In the genomic region with DNA sequence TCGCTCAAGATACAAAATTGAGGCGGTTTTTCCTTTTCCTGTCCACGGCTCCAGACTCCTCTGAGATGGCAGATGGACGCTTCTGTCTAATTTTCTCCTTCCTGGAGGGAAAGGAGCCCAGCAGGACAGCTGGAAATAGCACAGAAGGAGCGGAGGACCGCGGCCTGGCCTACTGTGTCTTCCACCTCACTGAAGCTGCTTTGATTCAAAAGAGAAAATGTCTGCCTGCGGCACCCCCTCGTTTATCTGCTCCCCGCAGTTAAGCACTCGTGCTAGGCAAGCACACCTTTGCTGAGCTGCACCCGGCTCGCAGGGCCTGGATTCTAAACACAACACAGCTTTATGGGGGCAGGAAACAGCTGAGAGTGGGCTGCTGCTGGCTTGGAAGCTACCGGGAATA, we compare ENCODE assay signal across 9 mouse cellular contexts. TPM values are rescaled to one million over a fixed set of nuclear protein-coding genes. Genes with fewer than 3 reads are reported as not detected.
DNase-seq lines count a peak whose midpoint lies in the region; ATAC-seq and TF ChIP-seq lines count a peak whose summit lies in the region.
"Had no signal": no experiment of that assay in that cellular context is flagged by ENCODE, and none has a peak within 500 bp of the region (broad histone marks: within the 10 kb centered on the region; RNA-seq: fewer than 3 reads in every experiment).

No protein-coding gene starts in this region.

- peak overlapping the region; percentile 28; the same call in 1 of the 2 replicates for H3K9ac ChIP-seq in heart, embryonic 12.5 days
- 0 out of 2 replicates have a peak overlapping the region, but pooled peaks have one; percentile 34 for H3K9ac ChIP-seq in embryonic facial prominence, embryonic 12.5 days
- H3K9ac ChIP-seq in intestine, embryonic 16.5 days (ENCODE audit: low read depth, low read length): peak overlapping the region; percentile 25; the same call in 1 of the 2 replicates
- no peak overlapping the region for H3K9ac ChIP-seq in liver, postnatal 0 days (replicated peaks)

- H3K4me2 ChIP-seq in heart, embryonic 12.5 days: 0 out of 2 replicates have a peak overlapping the region, but pooled peaks have one; percentile 7
- no peak overlapping the region for H3K4me2 ChIP-seq in embryonic facial prominence, embryonic 12.5 days (replicated peaks)
- H3K4me2 ChIP-seq in intestine, embryonic 16.5 days (ENCODE audit: low read depth, low read length): no peak overlapping the region
- no peak overlapping the region for H3K4me2 ChIP-seq in liver, postnatal 0 days (ENCODE audit: low read depth, low read length)

- no peak for DNase-seq in heart, postnatal 4 days
- DNase-seq in gastrocnemius, adult 18-20 months (ENCODE audit: low spot score): no peak
- DNase-seq in liver, postnatal 0 days: no peak
- DNase-seq: adrenal gland, postnatal 25 days had no signal

- no peak for TF ChIP-seq EP300 in liver, postnatal 0 days (IDR thresholded peaks at IDR 0.05; ENCODE audit: low read depth)

- H3K4me1 ChIP-seq in heart, embryonic 12.5 days (replicated peaks): peaks cover 34% of the 10 kb centered on the region
- H3K4me1 ChIP-seq in E14TG2a.4 (replicated peaks; ENCODE audit: low read depth, low read length): peaks cover 80% of the 10 kb centered on the region
- H3K4me1 ChIP-seq in embryonic facial prominence, embryonic 12.5 days: peaks cover 19% of the 10 kb centered on the region; the same call in 1 of the 2 replicates
- H3K4me1 ChIP-seq in intestine, embryonic 16.5 days (ENCODE audit: control insufficient read depth, insufficient read depth, low read length): peaks cover 11% of the 10 kb centered on the region; the same call in 1 of the 2 replicates
- no peaks in the 10 kb centered on the region for H3K4me1 ChIP-seq in liver, postnatal 0 days (ENCODE audit: insufficient read depth)

- peak overlapping the region; percentile 46; the same call in 1 of the 2 replicates for H3K27ac ChIP-seq in heart, embryonic 12.5 days (ENCODE audit: poor library complexity, severe bottlenecking)
- peak overlapping the region; percentile 43 for H3K27ac ChIP-seq in embryonic facial prominence, embryonic 12.5 days
- peak overlapping the region; percentile 54 for H3K27ac ChIP-seq in intestine, embryonic 16.5 days (ENCODE audit: low read length)
- H3K27ac ChIP-seq in liver, postnatal 0 days (ENCODE audit: low read depth): no peak overlapping the region

- ATAC-seq in heart, embryonic 12.5 days (ENCODE audit: insufficient number of reproducible peaks, low FRiP score): no peak
- ATAC-seq in embryonic facial prominence, embryonic 12.5 days (ENCODE audit: insufficient number of reproducible peaks, insufficient read depth, low FRiP score, low TSS enrichment): no peak
- no peak for ATAC-seq in intestine, embryonic 16.5 days
- no peak for ATAC-seq in megakaryocyte, adult 5-6 weeks (ENCODE audit: poor library complexity, severe bottlenecking)
- ATAC-seq in liver, postnatal 0 days: no peak

- no peak for TF ChIP-seq CTCF in E14TG2a.4 (conservative IDR thresholded peaks at IDR 0.05; ENCODE audit: low read length)
- TF ChIP-seq CTCF in liver, postnatal 0 days (IDR thresholded peaks at IDR 0.05; ENCODE audit: low read depth): no peak

- H3K4me3 ChIP-seq in heart, embryonic 12.5 days: no peak overlapping the region
- peak overlapping the region; percentile 65 for H3K4me3 ChIP-seq in E14TG2a.4 (replicated peaks; ENCODE audit: low read length)
- no peak overlapping the region for H3K4me3 ChIP-seq in embryonic facial prominence, embryonic 12.5 days
- H3K4me3 ChIP-seq in intestine, embryonic 16.5 days (ENCODE audit: low read length): no peak overlapping the region
- H3K4me3 ChIP-seq in liver, postnatal 0 days (ENCODE audit: low read depth, low read length): no peak overlapping the region

- H3K9me3 ChIP-seq in heart, embryonic 12.5 days (replicated peaks): no peaks in the 10 kb centered on the region
- no peaks in the 10 kb centered on the region for H3K9me3 ChIP-seq in E14TG2a.4 (ENCODE audit: low read length)
- H3K9me3 ChIP-seq in embryonic facial prominence, embryonic 12.5 days: no peaks in the 10 kb centered on the region
- H3K9me3 ChIP-seq in intestine, embryonic 16.5 days (ENCODE audit: control insufficient read depth, low read length): no peaks in the 10 kb centered on the region
- H3K9me3 ChIP-seq in liver, postnatal 0 days (ENCODE audit: low read length): no peaks in the 10 kb centered on the region

- no peaks in the 10 kb centered on the region for H3K27me3 ChIP-seq in heart, embryonic 12.5 days (replicated peaks)
- H3K27me3 ChIP-seq in E14TG2a.4 (ENCODE audit: insufficient read depth, low read length): no peaks in the 10 kb centered on the region
- H3K27me3 ChIP-seq in embryonic facial prominence, embryonic 12.5 days: no peaks in the 10 kb centered on the region
- no peaks in the 10 kb centered on the region for H3K27me3 ChIP-seq in intestine, embryonic 16.5 days (replicated peaks; ENCODE audit: control insufficient read depth, insufficient read depth, low read length)
- H3K27me3 ChIP-seq in liver, postnatal 0 days (ENCODE audit: insufficient read depth, low read length): no peaks in the 10 kb centered on the region

- H3K36me3 ChIP-seq in heart, embryonic 12.5 days: peaks cover 24% of the 10 kb centered on the region
- H3K36me3 ChIP-seq in E14TG2a.4 (ENCODE audit: insufficient read depth, low read length): peaks cover 19% of the 10 kb centered on the region
- H3K36me3 ChIP-seq in embryonic facial prominence, embryonic 12.5 days: no peaks in the 10 kb centered on the region
- no peaks in the 10 kb centered on the region for H3K36me3 ChIP-seq in intestine, embryonic 16.5 days (ENCODE audit: control insufficient read depth, insufficient read depth, low read length)
- H3K36me3 ChIP-seq in liver, postnatal 0 days (replicated peaks; ENCODE audit: insufficient read depth, low read length): no peaks in the 10 kb centered on the region

- 62% methylated on average over 14 of the region's 14 CpGs for WGBS in heart, embryonic 12.5 days
- WGBS in embryonic facial prominence, embryonic 12.5 days: 57% methylated on average over 14 of the region's 14 CpGs
- 51% methylated on average over 14 of the region's 14 CpGs for WGBS in intestine, embryonic 16.5 days
- 79% methylated on average over 14 of the region's 14 CpGs for WGBS in liver, postnatal 0 days (ENCODE audit: insufficient replicate concordance)

RNA-seq across cellular contexts. Expression of a gene that starts 21.9 kb away (rescaled TPM):
- 2,142 and 2,173 TPM in 2 replicates for polyA plus RNA-seq in heart, embryonic 12.5 days (2016; fragmentation: Nextera tagmentation; extraction: Ambion mirVana)
- total RNA-seq in heart, postnatal 4 days (2021): 100 to 1,000 TPM; 303 to 307 TPM
- polyA plus RNA-seq in embryonic facial prominence, embryonic 12.5 days (2016; fragmentation: Nextera tagmentation; extraction: Ambion mirVana): 1,519 and 1,577 TPM in 2 replicates
- 1,882 and 2,067 TPM in 2 replicates for polyA plus RNA-seq in intestine, embryonic 16.5 days (2015; fragmentation: Nextera tagmentation; extraction: Ambion mirVana)
- 382 and 422 TPM in 2 replicates for total RNA-seq in megakaryocyte, adult 5-6 weeks (2015)
- 352 and 362 TPM in 2 replicates for total RNA-seq in megakaryocyte, adult 5-6 weeks (2017)
- total RNA-seq in gastrocnemius, adult 18-20 months (2021): 10 to 100 TPM; 59.3 to 62.6 TPM
- polyA plus RNA-seq in liver, postnatal 0 days (2015; fragmentation: Nextera tagmentation; extraction: Ambion mirVana): 574 and 747 TPM in 2 replicates

RNA-seq across cellular contexts. Expression of a gene that starts 23.1 kb away (rescaled TPM):
- polyA plus RNA-seq in heart, embryonic 12.5 days (2016; fragmentation: Nextera tagmentation; extraction: Ambion mirVana): 29.5 and 37.9 TPM in 2 replicates
- total RNA-seq in heart, postnatal 4 days (2021): 10 to 100 TPM; 70.0 to 72.5 TPM
- 37.7 and 40.7 TPM in 2 replicates for polyA plus RNA-seq in embryonic facial prominence, embryonic 12.5 days (2016; fragmentation: Nextera tagmentation; extraction: Ambion mirVana)
- polyA plus RNA-seq in intestine, embryonic 16.5 days (2015; fragmentation: Nextera tagmentation; extraction: Ambion mirVana): 20.0 and 22.2 TPM in 2 replicates
- 60.3 and 65.8 TPM in 2 replicates for total RNA-seq in megakaryocyte, adult 5-6 weeks (2015)
- 16.3 and 19.1 TPM in 2 replicates for total RNA-seq in megakaryocyte, adult 5-6 weeks (2017)
- total RNA-seq in gastrocnemius, adult 18-20 months (2021): 10 to 100 TPM; 66.1 to 70.4 TPM
- polyA plus RNA-seq in liver, postnatal 0 days (2015; fragmentation: Nextera tagmentation; extraction: Ambion mirVana): 4.3 and 4.8 TPM in 2 replicates

RNA-seq across cellular contexts. Expression of a gene that starts 57.3 kb away (rescaled TPM):
- polyA plus RNA-seq in heart, embryonic 12.5 days (2016; fragmentation: Nextera tagmentation; extraction: Ambion mirVana): not detected in 2 replicates
- not detected for total RNA-seq in heart, postnatal 4 days (2021)
- 0.23 and 0.29 TPM in 2 replicates for polyA plus RNA-seq in embryonic facial prominence, embryonic 12.5 days (2016; fragmentation: Nextera tagmentation; extraction: Ambion mirVana)
- polyA plus RNA-seq in intestine, embryonic 16.5 days (2015; fragmentation: Nextera tagmentation; extraction: Ambion mirVana): not detected in 2 replicates
- 0.20 and 0.39 TPM in 2 replicates for total RNA-seq in megakaryocyte, adult 5-6 weeks (2015)
- not detected in 2 replicates for total RNA-seq in megakaryocyte, adult 5-6 weeks (2017)
- not detected for total RNA-seq in gastrocnemius, adult 18-20 months (2021)
- not detected in 2 replicates for polyA plus RNA-seq in liver, postnatal 0 days (2015; fragmentation: Nextera tagmentation; extraction: Ambion mirVana)
